Mouse (Mus musculus) intestine, embryonic 16.5 days (tissue): Measurements from ENCODE around the gene Hist1h2bq. TPM values are rescaled to one million over a fixed set of nuclear protein-coding genes. Genes with fewer than 3 reads are reported as not detected.
"Not testable (repeated sequence)": the region's sequence is repeated elsewhere in the genome, so short reads cannot be mapped to it uniquely, and the experiment has no call there.

Experiments
- ATAC-seq: fragments of 200-750 bp; cut with Nextera tagmentation; 2 replicates; pipeline ENCODE4 v1.8.0; 2017; ENCODE audit warnings: moderate TSS enrichment, moderate library complexity
- H3K27ac ChIP-seq: fragments of 300-500 bp; sonication (generic); 2 replicates; pipeline ENCODE4 v1.5.1; 2014; ENCODE audit warnings: mild to moderate bottlenecking, low read length
- H3K27me3 ChIP-seq: fragments of 300-500 bp; sonication (generic); replicated peaks from 2 replicates; pipeline ENCODE4 v1.6.1; 2014; ENCODE audit warnings: low read length, control low read depth, mixed read lengths; ENCODE audit not compliant: control insufficient read depth, insufficient read depth
- H3K36me3 ChIP-seq: fragments of 300-500 bp; sonication (generic); 2 replicates; pipeline ENCODE4 v1.6.1; 2014; ENCODE audit warnings: low read length, control low read depth; ENCODE audit not compliant: control insufficient read depth, insufficient read depth
- H3K4me1 ChIP-seq: fragments of 300-500 bp; sonication (generic); 2 replicates; pipeline ENCODE4 v1.6.1; 2014; ENCODE audit warnings: low read length, control low read depth, mixed read lengths; ENCODE audit not compliant: control insufficient read depth, insufficient read depth
- H3K4me2 ChIP-seq: fragments of 300-500 bp; sonication (generic); 2 replicates; pipeline ENCODE4 v1.6.1; 2014; ENCODE audit warnings: low read depth, low read length, control low read depth
- H3K4me3 ChIP-seq: fragments of 300-500 bp; sonication (generic); 2 replicates; pipeline ENCODE4 v1.5.1; 2014; ENCODE audit warnings: mild to moderate bottlenecking, low read length
- H3K9ac ChIP-seq: fragments of 300-500 bp; sonication (generic); 2 replicates; pipeline ENCODE4 v1.6.1; 2014; ENCODE audit warnings: low read depth, low read length
- H3K9me3 ChIP-seq: fragments of 300-500 bp; sonication (generic); 2 replicates; pipeline ENCODE4 v1.6.1; 2016; ENCODE audit warnings: low read length, control low read depth; ENCODE audit not compliant: control insufficient read depth
- WGBS: fragments of 180-500 bp; shearing (Covaris S2); extraction: QIAGEN DNeasy Blood & Tissue Kit; methylation state at CpG from one replicate; pipeline ENCODE4 v1.1.7; 2014; 5-methylcytosine and 5-hydroxymethylcytosine counted together
- polyA plus RNA-seq: library from polyadenylated mRNA; unstranded; fragments of >200 nt; fragmentation: Nextera tagmentation; extraction: Ambion mirVana; gene quantifications from 2 replicates; pipeline ENCODE4 v1.2.1, GENCODE M21; 2015

Hist1h2bq gene
- polyA plus RNA-seq, 1 experiment from 2014 or later: 13.4 TPM

DNA sequence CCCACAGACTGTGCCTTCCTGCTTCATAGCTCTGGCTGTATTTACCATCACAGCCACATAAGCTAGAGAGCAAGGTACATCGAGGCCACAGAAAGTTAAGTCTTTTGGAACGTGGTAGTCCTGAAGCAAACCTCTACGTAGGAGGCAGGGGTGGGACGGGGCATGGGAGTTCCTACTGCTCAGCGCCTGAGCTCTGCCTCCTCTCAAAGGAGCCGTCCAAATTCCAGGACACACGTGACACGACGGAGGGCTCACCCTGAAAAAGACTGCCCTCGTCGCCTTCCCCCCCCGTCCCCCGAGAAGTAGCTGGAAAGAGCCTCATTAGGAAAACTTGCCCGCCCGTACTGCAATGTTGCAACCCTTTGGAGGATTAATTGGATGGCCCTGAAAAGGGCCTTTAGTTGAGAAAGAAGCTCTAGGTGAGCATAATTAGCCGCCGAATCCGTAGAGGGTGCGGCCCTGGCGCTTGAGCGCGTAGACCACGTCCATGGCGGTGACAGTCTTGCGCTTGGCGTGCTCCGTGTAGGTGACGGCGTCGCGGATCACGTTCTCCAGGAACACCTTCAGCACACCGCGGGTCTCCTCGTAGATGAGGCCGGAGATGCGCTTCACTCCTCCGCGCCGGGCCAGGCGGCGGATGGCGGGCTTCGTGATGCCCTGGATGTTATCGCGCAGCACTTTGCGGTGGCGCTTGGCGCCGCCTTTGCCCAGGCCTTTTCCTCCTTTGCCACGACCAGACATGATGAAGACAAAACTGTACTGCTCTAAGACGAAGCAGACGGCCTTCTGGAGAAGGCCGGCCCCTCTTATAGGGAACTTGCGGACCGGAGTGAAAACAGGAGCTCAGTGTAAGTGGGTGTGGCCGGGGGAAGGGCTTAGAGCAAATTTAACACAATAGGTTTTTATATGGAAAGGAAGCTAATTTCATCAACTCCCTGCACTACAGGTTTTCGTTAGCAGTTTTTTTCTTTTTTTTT, 21.7 kb upstream of the Hist1h2bq start, which contains the start of gene Hist1h4n:
Gene Hist1h4n, minus strand, starts transcription at position 779 of the 977 bp plus-strand sequence.
- ATAC-seq: peak; percentile 81
- 0 out of 2 replicates have a peak within 1 kb of the TSS, but pooled peaks have one; percentile 9 for H3K4me2 ChIP-seq

GRCm38 (mm10) chr13:21830344-21830743, 20.3 kb upstream of the Hist1h2bq start:
- ATAC-seq: no peak
- H3K27me3 ChIP-seq: no peaks in the 10 kb centered on the region
- H3K9ac ChIP-seq: no peak overlapping the region
- no peaks in the 10 kb centered on the region for H3K9me3 ChIP-seq
- H3K4me3 ChIP-seq: no peak overlapping the region
- no peaks in the 10 kb centered on the region for H3K36me3 ChIP-seq
- H3K4me2 ChIP-seq: no peak overlapping the region
- H3K4me1 ChIP-seq: no peaks in the 10 kb centered on the region
- WGBS: 89% methylated on average over 10 of the region's 10 CpGs
- H3K27ac ChIP-seq: no peak overlapping the region

More for the DNA sequence above, 21.7 kb upstream of the Hist1h2bq start, which contains the start of gene Hist1h4n:
- H3K27me3 ChIP-seq, H3K27ac ChIP-seq, H3K9me3 ChIP-seq, H3K4me1 ChIP-seq, H3K36me3 ChIP-seq, H3K9ac ChIP-seq: not testable (repeated sequence)
- peak within 1 kb of the TSS; percentile 12; the same call in 1 of the 2 replicates for H3K4me3 ChIP-seq
- 0% methylated on average over 24 of the region's 58 CpGs for WGBS

DNA sequence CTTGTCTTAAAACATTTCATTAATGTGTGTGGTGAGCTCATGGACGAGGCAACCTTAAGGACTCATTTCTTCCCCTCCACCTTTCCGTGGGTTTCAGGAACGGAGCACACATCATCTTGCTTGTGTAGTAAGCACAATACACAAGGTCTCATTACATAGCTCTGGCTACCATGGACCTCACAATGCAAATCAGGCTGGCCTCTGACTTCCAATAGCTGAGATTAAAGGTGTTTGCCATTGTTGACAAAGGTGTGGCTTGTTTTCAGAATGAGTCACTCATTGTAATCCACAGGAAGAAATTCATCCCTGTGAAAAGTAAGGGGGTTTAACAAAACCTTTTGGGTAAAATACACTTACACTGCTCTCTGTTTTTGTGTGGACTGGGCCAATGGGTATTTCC, 18.5 kb upstream of the Hist1h2bq start:
- 67% methylated on average over 3 of the region's 3 CpGs for WGBS
- no peaks in the 10 kb centered on the region for H3K36me3 ChIP-seq
- H3K4me3 ChIP-seq: no peak overlapping the region
- no peak for ATAC-seq
- H3K27me3 ChIP-seq: no peaks in the 10 kb centered on the region
- no peaks in the 10 kb centered on the region for H3K9me3 ChIP-seq
- H3K27ac ChIP-seq: no peak overlapping the region
- no peaks in the 10 kb centered on the region for H3K4me1 ChIP-seq
- no peak overlapping the region for H3K4me2 ChIP-seq
- no peak overlapping the region for H3K9ac ChIP-seq

DNA sequence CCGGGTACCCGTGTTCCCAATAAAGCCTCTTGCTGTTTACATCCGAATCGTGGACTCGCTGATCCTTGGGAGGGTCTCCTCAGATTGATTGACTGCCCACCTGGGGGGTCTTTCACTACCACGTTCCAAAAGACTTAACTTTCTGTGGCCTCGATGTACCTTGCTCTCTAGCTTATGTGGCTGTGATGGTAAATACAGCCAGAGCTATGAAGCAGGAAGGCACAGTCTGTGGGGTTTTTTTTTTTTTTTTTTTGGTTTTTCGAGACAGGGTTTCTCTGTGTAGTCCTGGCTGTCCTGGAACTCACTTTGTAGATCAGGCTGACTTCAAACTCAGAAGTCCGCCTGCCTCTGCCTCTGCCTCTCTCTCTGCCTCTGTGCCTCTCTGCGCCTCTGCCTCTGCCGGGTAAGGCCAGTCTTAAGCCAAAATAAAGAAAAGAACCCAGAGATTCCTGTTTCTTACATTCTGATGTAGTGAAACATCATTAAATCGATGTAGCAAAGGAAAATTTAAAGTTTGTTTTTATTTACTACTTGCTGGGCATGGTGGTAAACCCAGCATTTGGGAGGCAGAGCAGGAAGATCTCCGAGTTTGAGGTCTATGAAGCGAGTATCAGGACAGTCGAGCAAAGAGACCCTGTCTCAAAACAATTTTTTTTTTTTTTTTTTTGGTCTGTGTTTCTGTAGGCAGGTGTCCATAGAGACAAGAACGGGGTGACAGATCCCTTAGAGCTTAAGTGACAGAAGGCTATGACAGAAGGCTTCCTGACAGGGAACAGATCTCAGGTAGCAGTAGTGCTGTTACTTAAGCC, 10.3 kb upstream of the Hist1h2bq start:
- H3K4me3 ChIP-seq, H3K36me3 ChIP-seq, H3K4me2 ChIP-seq, H3K27ac ChIP-seq, H3K9me3 ChIP-seq, H3K4me1 ChIP-seq, H3K27me3 ChIP-seq, H3K9ac ChIP-seq: not testable (repeated sequence)
- peak; percentile 42; the same call in 1 of the 2 replicates for ATAC-seq
- 71% methylated on average over 7 of the region's 16 CpGs for WGBS

DNA sequence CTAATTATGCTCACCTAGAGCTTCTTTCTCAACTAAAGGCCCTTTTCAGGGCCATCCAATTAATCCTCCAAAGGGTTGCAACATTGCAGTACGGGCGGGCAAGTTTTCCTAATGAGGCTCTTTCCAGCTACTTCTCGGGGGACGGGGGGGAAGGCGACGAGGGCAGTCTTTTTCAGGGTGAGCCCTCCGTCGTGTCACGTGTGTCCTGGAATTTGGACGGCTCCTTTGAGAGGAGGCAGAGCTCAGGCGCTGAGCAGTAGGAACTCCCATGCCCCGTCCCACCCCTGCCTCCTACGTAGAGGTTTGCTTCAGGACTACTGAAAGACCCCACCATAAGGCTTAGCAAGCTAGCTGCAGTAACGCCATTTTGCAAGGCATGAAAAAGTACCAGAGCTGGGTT, 2.1 kb upstream of the Hist1h2bq start:
- H3K9me3 ChIP-seq, H3K9ac ChIP-seq, H3K36me3 ChIP-seq, H3K27me3 ChIP-seq, H3K4me2 ChIP-seq, H3K27ac ChIP-seq, H3K4me1 ChIP-seq, H3K4me3 ChIP-seq: not testable (repeated sequence)
- ATAC-seq: peak; percentile 60
- WGBS: 0% methylated on average over 14 of the region's 14 CpGs

- H3K4me1 ChIP-seq, H3K9ac ChIP-seq, H3K27me3 ChIP-seq, H3K4me3 ChIP-seq, H3K9me3 ChIP-seq, H3K4me2 ChIP-seq, H3K36me3 ChIP-seq, H3K27ac ChIP-seq: not testable (repeated sequence)
- no CpG with 5 or more reads among the region's 24 CpGs for WGBS
- ATAC-seq: peak; percentile 47
These were observed 1.5 kb upstream of the Hist1h2bq start, which contains the start of gene Hist1h4m for GRCm38 (mm10) chr13:21811539-21811938. Gene Hist1h4m, plus strand, starts transcription at chr13:21811746.

DNA sequence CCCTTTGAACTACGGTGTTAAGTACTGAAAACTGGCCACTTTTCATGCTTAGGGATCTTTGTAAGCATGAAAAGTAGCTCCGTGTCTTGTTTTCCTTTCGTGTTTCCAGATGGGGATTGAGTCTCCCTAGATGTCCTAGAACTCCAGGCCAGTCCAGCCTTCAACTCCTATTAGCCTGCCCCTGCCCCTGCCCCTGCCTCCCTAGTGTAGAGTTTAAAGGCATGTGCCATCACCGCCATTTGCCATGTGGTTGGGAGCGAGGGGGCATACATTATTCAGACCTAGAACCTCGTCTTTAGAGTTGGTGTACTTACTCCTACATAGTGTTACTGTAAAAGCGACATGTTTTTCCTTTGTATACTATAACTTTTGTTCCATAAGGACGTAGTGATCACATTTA, 1.1 kb upstream of the Hist1h2bq start:
- not testable (repeated sequence) for H3K36me3 ChIP-seq, H3K4me3 ChIP-seq, H3K9ac ChIP-seq, H3K9me3 ChIP-seq, H3K27me3 ChIP-seq, H3K27ac ChIP-seq, H3K4me1 ChIP-seq, H3K4me2 ChIP-seq
- no CpG with 5 or more reads among the region's 8 CpGs for WGBS
- ATAC-seq: peak; percentile 19

DNA sequence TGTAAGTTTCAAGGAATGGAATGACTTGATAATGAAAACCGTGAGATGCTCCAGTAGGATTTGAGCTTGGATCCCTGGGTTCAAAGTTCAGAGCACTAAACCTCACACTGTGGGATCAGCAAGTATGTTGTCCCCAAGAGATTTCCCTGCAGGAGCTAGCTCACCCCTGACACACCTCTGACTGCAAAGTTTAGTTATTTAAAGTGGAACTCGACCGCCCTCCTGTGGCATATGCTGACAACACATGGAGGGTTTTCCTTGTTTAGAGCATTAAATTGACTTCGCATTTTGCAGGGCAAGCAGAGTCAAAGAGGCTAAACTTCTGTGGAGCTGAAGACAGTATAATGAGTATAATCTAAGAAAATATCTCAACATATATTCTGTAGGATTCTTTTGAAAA, 6.9 kb downstream of the Hist1h2bq start:
- H3K9me3 ChIP-seq, H3K36me3 ChIP-seq, H3K9ac ChIP-seq, H3K4me3 ChIP-seq, H3K27ac ChIP-seq, H3K4me1 ChIP-seq, H3K4me2 ChIP-seq, H3K27me3 ChIP-seq: not testable (repeated sequence)
- no CpG with 5 or more reads among the region's 4 CpGs for WGBS
- ATAC-seq: peak; percentile 84

DNA sequence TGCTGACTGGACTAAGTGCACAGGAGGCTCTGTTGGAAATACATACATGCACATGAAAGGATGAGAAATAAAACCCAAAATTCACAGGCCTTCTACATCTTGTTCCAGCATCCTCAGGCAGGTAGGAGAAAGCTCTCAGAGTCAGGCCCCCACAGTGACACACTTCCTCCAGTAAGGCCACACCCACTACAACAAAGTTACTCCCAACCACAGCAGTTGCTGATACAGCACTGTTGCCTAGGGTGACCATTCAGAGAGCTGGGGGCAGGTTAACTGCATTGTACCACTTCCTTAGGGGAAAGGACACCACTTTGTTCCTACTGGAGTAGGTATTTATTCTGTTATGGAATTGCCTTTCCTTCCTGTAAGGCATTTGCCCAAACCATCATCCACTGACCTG, 12.8 kb downstream of the Hist1h2bq start:
- not testable (repeated sequence) for ATAC-seq

More for the DNA sequence above, 12.8 kb downstream of the Hist1h2bq start:
- H3K27me3 ChIP-seq, H3K9me3 ChIP-seq, H3K4me1 ChIP-seq, H3K27ac ChIP-seq, H3K9ac ChIP-seq, H3K4me2 ChIP-seq, H3K36me3 ChIP-seq, H3K4me3 ChIP-seq: not testable (repeated sequence)
